ENCODE assay signal across 29 mouse cellular contexts in the genomic region with DNA sequence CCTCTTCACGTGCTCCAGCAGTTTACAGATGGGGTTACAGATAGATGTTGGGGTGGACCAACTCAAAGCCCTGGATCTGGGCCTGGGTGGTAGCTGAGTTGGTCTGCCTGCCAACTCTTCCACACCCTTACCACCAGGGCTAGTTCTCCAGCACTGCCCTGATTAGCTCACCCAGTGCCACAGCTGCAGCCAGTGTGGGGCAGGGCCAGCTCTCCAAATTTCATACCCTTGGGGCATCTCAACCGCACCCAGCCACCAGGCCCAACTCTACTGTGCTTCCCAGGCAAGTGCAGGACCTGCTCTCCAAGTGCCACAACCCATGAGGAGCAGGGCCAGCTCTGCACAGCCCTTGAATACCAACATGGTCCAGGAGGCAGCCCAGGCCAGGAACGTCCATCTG. TPM values are rescaled to one million over a fixed set of nuclear protein-coding genes. Genes with fewer than 3 reads are reported as not detected.
DNase-seq lines count a peak whose midpoint lies in the region; ATAC-seq and TF ChIP-seq lines count a peak whose summit lies in the region.
"Had no signal": no experiment of that assay in that cellular context is flagged by ENCODE, and none has a peak within 500 bp of the region (broad histone marks: within the 10 kb centered on the region; RNA-seq: fewer than 3 reads in every experiment).

No protein-coding gene starts in this region.

- H3ac ChIP-seq in myocyte (ENCODE audit: control insufficient read depth, insufficient read length) = no peak overlapping the region

- H3K27me3 ChIP-seq in megakaryocyte, embryonic 14.5 days (replicated peaks) = no peaks in the 10 kb centered on the region
- H3K27me3 ChIP-seq in myocyte (ENCODE audit: control insufficient read depth, insufficient read depth, insufficient read length) = no peaks in the 10 kb centered on the region
- H3K27me3 ChIP-seq: embryonic facial prominence, embryonic 13.5 days; forebrain, embryonic 13.5 days; heart, embryonic 13.5 days; Patski had no signal

- no peak for ATAC-seq in megakaryocyte, adult 5-6 weeks (ENCODE audit: poor library complexity, severe bottlenecking)
- 0 out of 2 replicates have a peak, but pooled peaks have one; percentile 25 for ATAC-seq in erythroid progenitor cell, adult 5-6 weeks (replicated peaks; ENCODE audit: low FRiP score, poor library complexity, severe bottlenecking)
- ATAC-seq: forebrain, embryonic 13.5 days; forebrain, postnatal 0 days; hindbrain, postnatal 0 days; inflammation-experienced regulatory T-cells, adult 6 months; intestine, embryonic 16.5 days; Patski had no signal

- no peak for DNase-seq in lung, postnatal 4 days
- no peak for DNase-seq in left cerebral cortex, adult 2 months (ENCODE audit: extremely low spot score in 1 of 2, low spot score in 2 of 2)
- DNase-seq: adrenal gland, postnatal 10 days; cerebellum, adult 11 months; cerebellum, postnatal 36 days; embryo, embryonic 11 days; forebrain, postnatal 0 days; gastrocnemius, adult 2 months; gastrocnemius, postnatal 14 days; heart, adult 2 months; heart, postnatal 14 days; heart, postnatal 4 days had no signal

- intact Hi-C loops in left cerebral cortex, adult 2 months (cut with DNase I) = no loop called here

- H3K9me3 ChIP-seq in megakaryocyte, embryonic 14.5 days = no peaks in the 10 kb centered on the region
- H3K9me3 ChIP-seq: embryonic facial prominence, embryonic 10.5 days; embryonic facial prominence, embryonic 13.5 days; forebrain, embryonic 10.5 days; forebrain, embryonic 13.5 days; G1E; heart, embryonic 10.5 days; heart, embryonic 13.5 days had no signal

- H3K4me3 ChIP-seq in megakaryocyte, embryonic 14.5 days (replicated peaks) = peak overlapping the region; percentile 6
- H3K4me3 ChIP-seq in myocyte = no peak overlapping the region
- no peak overlapping the region for H3K4me3 ChIP-seq in left cerebral cortex, adult 2 months
- H3K4me3 ChIP-seq: embryonic facial prominence, embryonic 10.5 days; embryonic facial prominence, embryonic 13.5 days; erythroblast, embryonic 14.5 days; forebrain, embryonic 10.5 days; forebrain, embryonic 13.5 days; gastrocnemius, adult 2 months; heart, adult 2 months; heart, embryonic 10.5 days; heart, embryonic 13.5 days had no signal

- H3K4me2 ChIP-seq in myocyte (ENCODE audit: low read depth) = peak overlapping the region; percentile 33
- H3K4me2 ChIP-seq: embryonic facial prominence, embryonic 13.5 days; forebrain, embryonic 13.5 days; heart, embryonic 13.5 days; hindbrain, embryonic 14.5 days had no signal

- peaks cover 8% of the 10 kb centered on the region for H3K36me3 ChIP-seq in megakaryocyte, embryonic 14.5 days (replicated peaks; ENCODE audit: low read length)
- no peaks in the 10 kb centered on the region for H3K36me3 ChIP-seq in myocyte (ENCODE audit: control insufficient read depth, insufficient read depth)
- H3K36me3 ChIP-seq: embryonic facial prominence, embryonic 10.5 days; embryonic facial prominence, embryonic 13.5 days; forebrain, embryonic 10.5 days; G1E; heart, embryonic 10.5 days; heart, embryonic 13.5 days had no signal

- no peak for TF ChIP-seq CTCF in left cerebral cortex, adult 2 months (IDR thresholded peaks at IDR 0.05)

- H3K79me2 ChIP-seq in myocyte (ENCODE audit: control insufficient read depth, insufficient read depth) = no peaks in the 10 kb centered on the region

- peak; percentile 19 for TF ChIP-seq POLR2A in myocyte (IDR thresholded peaks at IDR 0.05; ENCODE audit: insufficient read length, low read depth)

- no peak overlapping the region for H3K27ac ChIP-seq in left cerebral cortex, adult 2 months
- H3K27ac ChIP-seq: embryonic facial prominence, embryonic 10.5 days; embryonic facial prominence, embryonic 13.5 days; forebrain, embryonic 10.5 days; forebrain, embryonic 13.5 days; gastrocnemius, adult 2 months; heart, adult 2 months; heart, embryonic 10.5 days; heart, embryonic 13.5 days; hindbrain, embryonic 14.5 days; hindbrain, postnatal 0 days had no signal

- peaks cover 94% of the 10 kb centered on the region for H3K4me1 ChIP-seq in megakaryocyte, embryonic 14.5 days
- H3K4me1 ChIP-seq: forebrain, embryonic 13.5 days had no signal

TF ChIP-seq in myocyte, 11 proteins besides CTCF, POLR2A, EP300 and RAD21:
- TF ChIP-seq MYOD1 (IDR thresholded peaks at IDR 0.05; ENCODE audit: control insufficient read depth in 1 of 3, insufficient read length in 2 of 3, low read depth in 2 of 3) = peak in 2 of 3 experiments; percentile 88 to 92
- TF ChIP-seq MYOG (IDR thresholded peaks at IDR 0.05; ENCODE audit: control insufficient read depth in 1 of 3, insufficient read depth in 1 of 3, insufficient read length in 2 of 3, low read depth in 2 of 3) = peak; percentile 81 to 94 (median 86)
- peak; percentile 78 for TF ChIP-seq TCF3 (IDR thresholded peaks at IDR 0.05; ENCODE audit: insufficient read length, low read depth)
- TF ChIP-seq POLR2AphosphoS2 (IDR thresholded peaks at IDR 0.05; ENCODE audit: insufficient read length, low read depth) = no peak
- peak; percentile 85 for TF ChIP-seq TCF12 (IDR thresholded peaks at IDR 0.05; ENCODE audit: insufficient read depth, poor library complexity, severe bottlenecking)
- peak; percentile 3; the same call in 1 of the 2 replicates for TF ChIP-seq CEBPB (IDR thresholded peaks at IDR 0.05; ENCODE audit: insufficient read depth, poor library complexity, severe bottlenecking)
- no peak for TF ChIP-seq E2F4 (IDR thresholded peaks at IDR 0.05; ENCODE audit: insufficient read depth)
- TF ChIP-seq MAX (IDR thresholded peaks at IDR 0.05; ENCODE audit: low read depth) = no peak
- no peak for TF ChIP-seq REST (IDR thresholded peaks at IDR 0.05; ENCODE audit: insufficient read depth, insufficient read length)
- TF ChIP-seq USF1 (IDR thresholded peaks at IDR 0.05; ENCODE audit: low read depth) = peak; percentile 29
- TF ChIP-seq SRF (IDR thresholded peaks at IDR 0.05; ENCODE audit: control insufficient read depth, insufficient read length, low read depth) = peak; percentile 11
TF ChIP-seq in myocyte: peak in this region for 7.

RNA-seq across cellular contexts. Expression of gene Myh9, which starts 37.8 kb away (rescaled TPM):
- 1,439 and 1,641 TPM in 2 replicates for polyA plus RNA-seq in megakaryocyte, embryonic 14.5 days (2012; ENCODE audit: insufficient read depth, low replicate concordance)
- 464 and 549 TPM in 2 replicates for total RNA-seq in megakaryocyte, adult 5-6 weeks (2015)
- 759 and 878 TPM in 2 replicates for total RNA-seq in megakaryocyte, adult 5-6 weeks (2017)
- 104 and 105 TPM in 2 replicates for total RNA-seq in erythroid progenitor cell, adult 5-6 weeks (2015; ENCODE audit: low replicate concordance)
- 198 and 213 TPM in 2 replicates for total RNA-seq in erythroid progenitor cell, adult 5-6 weeks (2017; ENCODE audit: low replicate concordance)
- 466 TPM for polyA plus RNA-seq in myocyte (2012; fragmentation: generic; extraction: Trizol)
- total RNA-seq in left cerebral cortex, adult 2 months (2021) = 10 to 100 TPM; 81.2 to 91.4 TPM

RNA-seq across cellular contexts. Expression of gene Txn2, which starts 49.0 kb away (rescaled TPM):
- 186 and 405 TPM in 2 replicates for polyA plus RNA-seq in megakaryocyte, embryonic 14.5 days (2012; ENCODE audit: insufficient read depth, low replicate concordance)
- 162 and 187 TPM in 2 replicates for total RNA-seq in megakaryocyte, adult 5-6 weeks (2015)
- total RNA-seq in megakaryocyte, adult 5-6 weeks (2017) = 23.2 and 39.4 TPM in 2 replicates
- 151 and 152 TPM in 2 replicates for total RNA-seq in erythroid progenitor cell, adult 5-6 weeks (2015; ENCODE audit: low replicate concordance)
- 30.3 and 35.2 TPM in 2 replicates for total RNA-seq in erythroid progenitor cell, adult 5-6 weeks (2017; ENCODE audit: low replicate concordance)
- 383 TPM for polyA plus RNA-seq in myocyte (2012; fragmentation: generic; extraction: Trizol)
- total RNA-seq in left cerebral cortex, adult 2 months (2021) = 100 to 1,000 TPM; 139 to 143 TPM
